Mouse (Mus musculus): ENCODE data around the gene Ak9. TPM values are rescaled to one million over a fixed set of nuclear protein-coding genes. Genes with fewer than 3 reads are reported as not detected.

Ak9 gene
- polyA plus RNA-seq, 1 experiment from 2014 or later = not detected

DNA sequence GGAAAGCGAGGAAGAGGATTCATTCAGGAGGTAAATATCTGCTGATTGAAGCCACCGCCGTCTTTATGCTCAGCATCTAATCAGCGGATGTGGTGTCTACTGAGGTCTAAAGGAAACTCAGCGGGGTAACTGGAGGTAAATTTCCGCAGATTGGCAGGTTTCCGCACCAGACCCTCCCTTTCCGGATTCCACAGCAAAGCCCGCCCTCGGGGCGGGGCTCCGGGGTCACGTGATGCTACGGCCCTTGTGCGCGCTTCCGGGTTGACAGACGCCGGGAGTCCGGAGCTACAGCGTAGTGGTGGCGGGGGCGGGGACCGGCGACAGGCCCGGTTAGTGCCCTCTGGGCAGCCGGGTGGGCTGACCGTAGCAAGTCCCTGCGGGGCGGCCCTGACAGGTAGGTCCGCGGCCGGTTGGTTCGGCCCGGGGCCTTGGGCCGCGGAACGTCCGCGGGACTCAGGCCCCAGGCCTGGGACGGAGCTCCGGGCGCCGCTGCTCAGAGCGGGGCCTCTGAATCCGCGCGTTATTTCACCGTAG is 146.4 kb downstream of the Ak9 start, which contains the start of gene Zbtb24:
Gene Zbtb24 (plus strand): TSS at position 247 of the 534 bp plus-strand sequence.
- ATAC-seq = peak; percentile 99
- H3K4me1 ChIP-seq (ENCODE audit: insufficient read depth) = peaks cover 15% of the 10 kb centered on the region
- peak; percentile 99 for DNase-seq
- no peaks in the 10 kb centered on the region for H3K9me3 ChIP-seq (ENCODE audit: low read length)
- H3K4me2 ChIP-seq (ENCODE audit: low read depth, low read length) = peak within 1 kb of the TSS; percentile 74
- H3K36me3 ChIP-seq (replicated peaks; ENCODE audit: insufficient read depth, low read length) = peaks cover 7% of the 10 kb centered on the region
- TF ChIP-seq CTCF (IDR thresholded peaks at IDR 0.05; ENCODE audit: low read depth) (no peak), EP300 (IDR thresholded peaks at IDR 0.05; ENCODE audit: low read depth) (peak; percentile 11)
- no peaks in the 10 kb centered on the region for H3K27me3 ChIP-seq (ENCODE audit: insufficient read depth, low read length)
- H3K9ac ChIP-seq (replicated peaks) = peak within 1 kb of the TSS; percentile 98
- WGBS (ENCODE audit: insufficient replicate concordance) = under 1% methylated on average over 47 of the region's 49 CpGs
- peak within 1 kb of the TSS; percentile 91 for H3K27ac ChIP-seq (ENCODE audit: low read depth)
- H3K4me3 ChIP-seq (ENCODE audit: low read depth, low read length) = peak within 1 kb of the TSS; percentile 91

DNA sequence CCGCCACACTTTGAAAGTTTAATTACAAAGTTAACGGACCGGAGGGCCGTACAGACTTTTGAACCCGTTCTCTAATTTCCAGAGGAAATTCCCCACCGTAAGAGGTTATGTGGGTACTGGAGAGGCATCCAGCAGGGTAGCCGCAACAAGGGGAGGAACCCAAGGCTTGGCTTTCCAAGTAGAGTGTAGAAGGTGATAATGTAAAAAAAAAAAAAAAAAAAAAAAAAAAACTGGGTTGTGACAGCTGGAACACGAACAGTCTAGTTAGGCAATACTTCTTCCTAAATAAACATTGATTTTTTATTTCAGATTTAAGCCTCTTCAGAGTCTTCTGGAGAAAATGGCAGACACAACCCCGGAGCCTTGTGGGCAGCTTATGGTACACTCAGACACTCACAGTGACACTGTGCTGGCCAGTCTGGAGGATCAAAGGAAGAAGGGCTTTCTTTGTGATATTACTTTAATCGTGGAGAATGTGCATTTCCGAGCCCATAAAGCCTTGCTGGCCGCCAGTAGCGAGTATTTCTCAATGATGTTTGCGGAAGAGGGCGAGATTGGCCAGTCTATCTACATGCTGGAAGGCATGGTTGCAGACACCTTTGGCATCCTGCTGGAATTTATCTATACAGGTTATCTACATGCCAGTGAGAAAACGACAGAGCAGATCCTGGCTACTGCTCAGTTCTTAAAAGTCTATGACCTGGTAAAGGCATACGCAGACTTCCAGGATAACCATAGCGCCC is 147.2 kb downstream of the Ak9 start:
- ATAC-seq (no peak), DNase-seq (no peak)
- peak overlapping the region; percentile 74 for H3K4me2 ChIP-seq (ENCODE audit: low read depth, low read length)
- peak overlapping the region; percentile 91 for H3K4me3 ChIP-seq (ENCODE audit: low read depth, low read length)
- peaks cover 15% of the 10 kb centered on the region for H3K4me1 ChIP-seq (ENCODE audit: insufficient read depth)
- H3K27me3 ChIP-seq (ENCODE audit: insufficient read depth, low read length) = no peaks in the 10 kb centered on the region
- peaks cover 10% of the 10 kb centered on the region for H3K36me3 ChIP-seq (replicated peaks; ENCODE audit: insufficient read depth, low read length)
- no peaks in the 10 kb centered on the region for H3K9me3 ChIP-seq (ENCODE audit: low read length)
- no peak for TF ChIP-seq CTCF (IDR thresholded peaks at IDR 0.05; ENCODE audit: low read depth)
- WGBS (ENCODE audit: insufficient replicate concordance) = 45% methylated on average over 18 of the region's 18 CpGs
- H3K27ac ChIP-seq (ENCODE audit: low read depth) = peak overlapping the region; percentile 91
- H3K9ac ChIP-seq (replicated peaks) = peak overlapping the region; percentile 98

DNA sequence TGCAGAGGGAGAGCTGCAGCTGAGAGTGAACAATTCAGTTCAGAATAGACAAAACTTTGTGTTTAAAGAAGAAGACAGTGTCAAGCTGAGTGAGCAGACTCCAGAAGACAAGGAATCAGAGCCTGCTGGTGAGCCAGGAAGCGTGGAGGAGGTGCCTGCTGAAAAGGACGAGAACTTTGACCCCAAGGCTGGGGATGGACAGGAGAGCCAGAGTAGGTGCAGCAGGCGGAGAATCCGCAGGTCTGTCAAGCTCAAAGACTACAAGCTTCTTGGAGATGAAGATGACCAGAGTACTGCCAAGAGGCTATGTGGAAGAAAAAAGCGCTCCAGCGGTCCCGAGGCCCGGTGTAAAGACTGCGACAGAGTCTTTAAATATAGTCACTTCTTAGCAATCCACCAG is 147.9 kb downstream of the Ak9 start:
- H3K36me3 ChIP-seq (replicated peaks; ENCODE audit: insufficient read depth, low read length) = peaks cover 16% of the 10 kb centered on the region
- H3K4me1 ChIP-seq (ENCODE audit: insufficient read depth) = peaks cover 15% of the 10 kb centered on the region
- DNase-seq (no peak), ATAC-seq (no peak)
- no peak for TF ChIP-seq EP300 (IDR thresholded peaks at IDR 0.05; ENCODE audit: low read depth)
- TF ChIP-seq CTCF (IDR thresholded peaks at IDR 0.05; ENCODE audit: low read depth) = no peak
- WGBS (ENCODE audit: insufficient replicate concordance) = 83% methylated on average over 9 of the region's 9 CpGs
- H3K27ac ChIP-seq (ENCODE audit: low read depth) = no peak overlapping the region
- 0 out of 2 replicates have a peak overlapping the region, but pooled peaks have one; percentile 74 for H3K4me2 ChIP-seq (ENCODE audit: low read depth, low read length)
- no peaks in the 10 kb centered on the region for H3K9me3 ChIP-seq (ENCODE audit: low read length)
- 0 out of 2 replicates have a peak overlapping the region, but pooled peaks have one; percentile 91 for H3K4me3 ChIP-seq (ENCODE audit: low read depth, low read length)
- no peak overlapping the region for H3K9ac ChIP-seq (replicated peaks)
- H3K27me3 ChIP-seq (ENCODE audit: insufficient read depth, low read length) = no peaks in the 10 kb centered on the region

DNA sequence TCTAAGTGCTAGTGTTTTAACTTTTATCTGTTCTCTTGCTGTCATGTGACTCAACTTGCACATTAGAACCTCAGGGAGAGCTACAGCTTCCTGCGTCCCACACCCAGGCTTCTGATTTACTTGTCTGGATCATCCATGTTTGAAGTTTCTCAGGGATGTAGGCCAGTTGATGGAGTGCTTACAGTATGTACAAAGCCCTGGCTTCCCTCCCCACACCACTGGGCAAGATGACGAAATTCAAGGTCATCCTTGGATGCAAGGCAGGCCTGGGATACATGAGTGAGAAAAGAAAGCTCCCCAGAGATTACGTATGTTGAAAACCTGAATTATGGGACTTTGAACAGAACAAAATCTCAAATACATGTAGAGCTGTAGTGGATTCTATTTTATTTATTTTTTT is 149.0 kb downstream of the Ak9 start:
- no peak for TF ChIP-seq EP300 (IDR thresholded peaks at IDR 0.05; ENCODE audit: low read depth)
- TF ChIP-seq CTCF (IDR thresholded peaks at IDR 0.05; ENCODE audit: low read depth) = no peak
- no peak for DNase-seq
- WGBS (ENCODE audit: insufficient replicate concordance) = 79% methylated on average over 3 of the region's 3 CpGs

DNA sequence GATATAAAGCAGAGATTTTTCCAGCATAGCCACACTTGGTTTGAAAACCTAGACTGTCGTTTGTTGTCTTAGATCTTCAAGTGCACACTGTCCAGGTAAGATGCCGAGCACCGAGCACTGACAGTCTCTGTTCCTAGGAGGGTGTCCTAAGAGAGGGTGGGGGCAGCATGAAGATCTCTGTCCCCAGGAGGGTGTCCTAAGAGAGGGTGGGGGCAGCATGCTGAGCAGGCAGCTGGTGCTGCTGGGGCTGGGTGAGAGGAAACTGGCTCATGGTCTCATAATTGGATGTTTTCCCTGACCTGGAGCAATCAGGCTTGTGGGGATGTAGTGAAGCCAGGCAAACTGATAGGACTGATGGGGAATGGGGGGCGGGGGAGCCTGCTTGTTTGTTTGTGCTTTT is 156.2 kb downstream of the Ak9 start:
- ATAC-seq = no peak
- TF ChIP-seq EP300 (IDR thresholded peaks at IDR 0.05; ENCODE audit: low read depth) = no peak
- Histone ChIP-seq H3K9me3 (ENCODE audit: low read length) (no peaks in the 10 kb centered on the region), H3K9ac (replicated peaks) (no peak overlapping the region), H3K27me3 (ENCODE audit: insufficient read depth, low read length) (no peaks in the 10 kb centered on the region), H3K27ac (ENCODE audit: low read depth) (no peak overlapping the region), H3K4me2 (ENCODE audit: low read depth, low read length) (no peak overlapping the region), H3K4me1 (ENCODE audit: insufficient read depth) (no peaks in the 10 kb centered on the region), H3K4me3 (ENCODE audit: low read depth, low read length) (no peak overlapping the region), H3K36me3 (replicated peaks; ENCODE audit: insufficient read depth, low read length) (peaks cover 30% of the 10 kb centered on the region)
- WGBS (ENCODE audit: insufficient replicate concordance) = 83% methylated on average over 4 of the region's 4 CpGs
- no peak for DNase-seq

More for the DNA sequence above, 149.0 kb downstream of the Ak9 start:
- no peaks in the 10 kb centered on the region for H3K9me3 ChIP-seq (ENCODE audit: low read length)
- H3K36me3 ChIP-seq (replicated peaks; ENCODE audit: insufficient read depth, low read length) = peaks cover 18% of the 10 kb centered on the region
- no peaks in the 10 kb centered on the region for H3K27me3 ChIP-seq (ENCODE audit: insufficient read depth, low read length)
- ATAC-seq = no peak
- peaks cover 15% of the 10 kb centered on the region for H3K4me1 ChIP-seq (ENCODE audit: insufficient read depth)
- no peak overlapping the region for H3K9ac ChIP-seq (replicated peaks)
- no peak overlapping the region for H3K4me2 ChIP-seq (ENCODE audit: low read depth, low read length)
- H3K27ac ChIP-seq (ENCODE audit: low read depth) = no peak overlapping the region
- H3K4me3 ChIP-seq (ENCODE audit: low read depth, low read length) = no peak overlapping the region

DNA sequence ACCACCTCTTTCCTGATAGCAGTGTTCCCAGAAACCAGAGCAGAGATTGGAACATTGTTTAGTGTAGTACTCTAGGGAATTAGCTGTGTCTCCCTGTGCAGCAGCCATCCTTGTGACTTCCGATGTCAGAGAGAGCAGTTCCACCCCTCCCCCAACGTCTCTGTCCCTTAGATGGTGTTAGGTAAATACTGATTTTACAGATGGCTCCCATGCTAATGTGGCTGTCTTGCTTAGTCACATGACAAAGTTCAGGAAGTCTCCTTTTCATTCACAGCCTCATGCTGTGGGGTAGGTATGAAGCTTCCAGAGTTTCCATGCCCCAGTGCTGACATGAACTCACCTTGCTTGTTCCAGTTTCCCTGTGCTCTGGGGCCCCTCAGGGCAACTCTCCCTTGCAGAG is 156.7 kb downstream of the Ak9 start:
- Histone ChIP-seq H3K4me2 (ENCODE audit: low read depth, low read length) (no peak overlapping the region), H3K9me3 (ENCODE audit: low read length) (no peaks in the 10 kb centered on the region), H3K36me3 (replicated peaks; ENCODE audit: insufficient read depth, low read length) (peaks cover 26% of the 10 kb centered on the region), H3K4me1 (ENCODE audit: insufficient read depth) (no peaks in the 10 kb centered on the region), H3K27ac (ENCODE audit: low read depth) (no peak overlapping the region), H3K9ac (replicated peaks) (no peak overlapping the region), H3K4me3 (ENCODE audit: low read depth, low read length) (no peak overlapping the region), H3K27me3 (ENCODE audit: insufficient read depth, low read length) (no peaks in the 10 kb centered on the region)
- WGBS (ENCODE audit: insufficient replicate concordance) = 34% methylated on average over 2 of the region's 2 CpGs
- DNase-seq = no peak
- no peak for ATAC-seq
- TF ChIP-seq EP300 (IDR thresholded peaks at IDR 0.05; ENCODE audit: low read depth) = no peak
- TF ChIP-seq CTCF (IDR thresholded peaks at IDR 0.05; ENCODE audit: low read depth) = no peak
